Mouse (Mus musculus) CH12.LX (cell line): ENCODE data around the gene Sesn1. TPM values are rescaled to one million over a fixed set of nuclear protein-coding genes. Genes with fewer than 3 reads are reported as not detected.

Experiments
- DNase-seq: peaks from one replicate; pipeline ENCODE4 v3.0.0-alpha.2; 2013; ENCODE audit errors: extremely low read depth
- H3K27ac ChIP-seq: 2 replicates; pipeline ENCODE4 v1.5.1; 2012; ENCODE audit warnings: low read depth, mild to moderate bottlenecking, control low read depth, moderate library complexity; ENCODE audit not compliant: insufficient read depth
- H3K27me3 ChIP-seq: replicated peaks from 2 replicates; pipeline ENCODE3; 2012; ENCODE audit warnings: inconsistent platforms
- H3K36me3 ChIP-seq, 2 experiments: replicated peaks in 1 of 2; 2 replicates each; pipeline versions ENCODE3 to v1.6.1; 2012; ENCODE audit warnings: inconsistent platforms in 1 of 2, low read length in 1 of 2, mild to moderate bottlenecking in 1 of 2, mixed read lengths in 1 of 2, moderate library complexity in 1 of 2; ENCODE audit not compliant: control insufficient read depth in 1 of 2, insufficient read depth in 1 of 2
- H3K4me1 ChIP-seq, 2 experiments: 2 replicates each; pipeline ENCODE4 v1.6.1; 2012; ENCODE audit warnings: inconsistent platforms in 1 of 2, moderate library complexity in 1 of 2; ENCODE audit not compliant: insufficient read depth in 2 of 2, control insufficient read depth in 1 of 2
- H3K4me2 ChIP-seq: 2 replicates; pipeline ENCODE4 v1.6.1; 2012; ENCODE audit warnings: low read depth, mild to moderate bottlenecking, control low read depth; ENCODE audit not compliant: poor library complexity, insufficient read depth, severe bottlenecking
- H3K4me3 ChIP-seq, 3 experiments: fragments of 150-350 bp in 1 of 3; sonication (generic) in 1 of 3; replicated peaks in 1 of 3; 2 replicates each; pipeline versions ENCODE3 to v1.5.1; 2011 to 2012; ENCODE audit warnings: low read depth in 2 of 3, low read length in 2 of 3, mild to moderate bottlenecking in 2 of 3, moderate library complexity in 2 of 3, control low read depth in 1 of 3, improper control_type of control experiment in 1 of 3, inconsistent platforms in 1 of 3, mixed read lengths in 1 of 3; ENCODE audit not compliant: poor library complexity in 1 of 3
- H3K79me2 ChIP-seq: replicated peaks from 2 replicates; pipeline ENCODE4 v1.6.1; 2012; ENCODE audit warnings: mild to moderate bottlenecking, moderate library complexity; ENCODE audit not compliant: control insufficient read depth, poor library complexity, insufficient read depth, severe bottlenecking; ENCODE audit errors: extremely low read depth
- H3K9ac ChIP-seq: 2 replicates; pipeline ENCODE4 v1.6.1; 2012; ENCODE audit warnings: low read depth, mild to moderate bottlenecking, control low read depth, moderate library complexity; ENCODE audit not compliant: insufficient read depth
- H3K9me3 ChIP-seq: replicated peaks from 2 replicates; pipeline ENCODE3; 2012; ENCODE audit warnings: low read length, inconsistent platforms, mixed read lengths
- BHLHE40 ChIP-seq: IDR thresholded peaks from 2 replicates; pipeline ENCODE4 v1.6.1; 2011; ENCODE audit warnings: mild to moderate bottlenecking, low read depth, low read length, improper control_type of control experiment
- CHD1 ChIP-seq: IDR thresholded peaks from 2 replicates; pipeline ENCODE4 v1.6.1; 2012; ENCODE audit warnings: low read depth, low read length, improper control_type of control experiment, inconsistent platforms
- E2F4 ChIP-seq: IDR thresholded peaks from 2 replicates; pipeline ENCODE4 v1.6.1; 2011; ENCODE audit warnings: low read depth, low read length, improper control_type of control experiment; ENCODE audit not compliant: insufficient replicate concordance
- EP300 ChIP-seq: IDR thresholded peaks from 2 replicates; pipeline ENCODE4 v1.6.1; 2011; ENCODE audit warnings: low read length, improper control_type of control experiment
- ETS1 ChIP-seq: conservative IDR thresholded peaks from 2 replicates; pipeline ENCODE4 v1.6.1; 2012; ENCODE audit warnings: low read depth, mild to moderate bottlenecking, inconsistent platforms, low read length, improper control_type of control experiment, moderate library complexity
- JUND ChIP-seq: conservative IDR thresholded peaks from 2 replicates; pipeline ENCODE4 v1.6.1; 2011; ENCODE audit warnings: low read depth, low read length, improper control_type of control experiment
- MAFK ChIP-seq: IDR thresholded peaks from 2 replicates; pipeline ENCODE4 v1.6.1; 2011; ENCODE audit warnings: low read length, improper control_type of control experiment; ENCODE audit not compliant: insufficient replicate concordance
- MAZ ChIP-seq: IDR thresholded peaks from 2 replicates; pipeline ENCODE4 v1.6.1; 2012; ENCODE audit warnings: low read depth, mild to moderate bottlenecking, inconsistent platforms, low read length, improper control_type of control experiment, moderate library complexity
- MXI1 ChIP-seq: IDR thresholded peaks from 2 replicates; pipeline ENCODE4 v1.6.1; 2011; ENCODE audit warnings: mild to moderate bottlenecking, low read depth, low read length, improper control_type of control experiment
- MYC ChIP-seq: IDR thresholded peaks from 2 replicates; pipeline ENCODE4 v1.6.1; 2011; ENCODE audit warnings: low read depth, mild to moderate bottlenecking, improper control_type of control experiment, low read length
- RCOR1 ChIP-seq: conservative IDR thresholded peaks from 2 replicates; pipeline ENCODE4 v1.6.1; 2012; ENCODE audit warnings: low read depth, mild to moderate bottlenecking, inconsistent platforms, low read length, improper control_type of control experiment
- SIN3A ChIP-seq: IDR thresholded peaks from 2 replicates; pipeline ENCODE4 v1.6.1; 2012; ENCODE audit warnings: low read length, improper control_type of control experiment, inconsistent platforms
- SMC3 ChIP-seq: IDR thresholded peaks from 2 replicates; pipeline ENCODE4 v1.6.1; 2011; ENCODE audit warnings: low read depth, low read length, improper control_type of control experiment
- USF2 ChIP-seq: conservative IDR thresholded peaks from 2 replicates; pipeline ENCODE4 v1.6.1; 2011; ENCODE audit warnings: low read depth, low read length, improper control_type of control experiment
- ZKSCAN1 ChIP-seq: IDR thresholded peaks from 2 replicates; pipeline ENCODE4 v1.6.1; 2012; ENCODE audit warnings: low read depth, inconsistent platforms, low read length, improper control_type of control experiment, borderline replicate concordance
- ZMIZ1 ChIP-seq: IDR thresholded peaks from 2 replicates; pipeline ENCODE4 v1.6.1; 2012; ENCODE audit warnings: low read depth, mild to moderate bottlenecking, inconsistent platforms, low read length, improper control_type of control experiment
- ZNF384 ChIP-seq: IDR thresholded peaks from 2 replicates; pipeline ENCODE4 v1.6.1; 2012; ENCODE audit warnings: low read depth, low read length, improper control_type of control experiment, inconsistent platforms
- dilution Hi-C: fragments of 300-500 bp; cut with MboI; formaldehyde crosslinking; loops from 2 replicates; pipeline ENCODE4 v1.14.3; 2020; ENCODE audit warnings: low sequenced_read_pairs; ENCODE audit not compliant: extremely low pct_unique_long_range_greater_than_20kb, extremely low pct_ligation_motif_present
- in situ Hi-C: fragments of 300-500 bp; cut with MboI; formaldehyde crosslinking; loops from 3 replicates; pipeline ENCODE4 v1.14.3; 2019; ENCODE audit warnings: low sequenced_read_pairs, low pct_ligation_motif_present, low pct_unique_long_range_greater_than_20kb, mixed read lengths
- polyA plus RNA-seq: library from polyadenylated mRNA; unstranded; fragments of >175 nt; gene quantifications from 2 replicates; pipeline ENCODE4 v1.2.1, GENCODE M21; 2012; ENCODE audit warnings: low read depth; ENCODE audit not compliant: insufficient read length
- total RNA-seq, 2 experiments: library from RNA; depleted of rRNA; stranded (reverse); fragments of 300-350 nt in 1 of 2; fragments of >200 nt in 1 of 2; gene quantifications; 2 replicates each; pipeline ENCODE4 v1.2.3; 2012 to 2014

Sesn1 gene
- total and polyA plus RNA-seq, 3 experiments: 10.4 to 27.8 (median 22.0) TPM

GRCm38 (mm10) chr10:41859820-41860219 lies 50.1 kb downstream of the Sesn1 start:
- peaks cover 0 to 3% of the 10 kb centered on the region in 2 experiments for H3K36me3 ChIP-seq
- H3K9me3 ChIP-seq: no peaks in the 10 kb centered on the region
- dilution Hi-C loops: no loop called here
- no peaks in the 10 kb centered on the region for H3K4me1 ChIP-seq
- H3K79me2 ChIP-seq: no peaks in the 10 kb centered on the region
- in situ Hi-C loops: no loop called here
- no peaks in the 10 kb centered on the region for H3K27me3 ChIP-seq
- no peak overlapping the region for H3K27ac ChIP-seq
- no peak overlapping the region for H3K4me3 ChIP-seq
- no peak for DNase-seq
- H3K9ac ChIP-seq: no peak overlapping the region
- no peak overlapping the region for H3K4me2 ChIP-seq
- TF ChIP-seq SIN3A (no peak), SMC3 (no peak), MAFK (no peak), E2F4 (no peak), MAZ (no peak), JUND (no peak), ZMIZ1 (no peak), ZNF384 (no peak), ETS1 (no peak), MXI1 (no peak), ZKSCAN1 (no peak), MYC (no peak)

- Histone ChIP-seq H3K36me3 (peaks cover 0 to 3% of the 10 kb centered on the region in 2 experiments), H3K27ac (no peak overlapping the region), H3K79me2 (no peaks in the 10 kb centered on the region), H3K9ac (no peak overlapping the region), H3K4me1 (no peaks in the 10 kb centered on the region), H3K9me3 (no peaks in the 10 kb centered on the region), H3K4me2 (no peak overlapping the region), H3K27me3 (no peaks in the 10 kb centered on the region), H3K4me3 (no peak overlapping the region)
- in situ Hi-C loops (no loop called here), dilution Hi-C loops (no loop called here)
- no peak for DNase-seq
- TF ChIP-seq USF2: no peak
- no peak for TF ChIP-seq ZMIZ1
- TF ChIP-seq JUND: no peak
- TF ChIP-seq CHD1: no peak
- TF ChIP-seq SMC3: no peak
- TF ChIP-seq BHLHE40: no peak
- TF ChIP-seq RCOR1: no peak
- no peak for TF ChIP-seq MYC
- TF ChIP-seq EP300: no peak
These were observed 50.5 kb downstream of the Sesn1 start for GRCm38 (mm10) chr10:41860275-41860688.
